Mouse (Mus musculus) 3T3-L1 (cell line): ENCODE data around the gene Gm20388.

Experiments
- DNase-seq: peaks from one replicate; pipeline ENCODE4 v3.0.0-alpha.2; 2015; ENCODE audit warnings: low read depth, low spot score

Gene Gm20388

DNA sequence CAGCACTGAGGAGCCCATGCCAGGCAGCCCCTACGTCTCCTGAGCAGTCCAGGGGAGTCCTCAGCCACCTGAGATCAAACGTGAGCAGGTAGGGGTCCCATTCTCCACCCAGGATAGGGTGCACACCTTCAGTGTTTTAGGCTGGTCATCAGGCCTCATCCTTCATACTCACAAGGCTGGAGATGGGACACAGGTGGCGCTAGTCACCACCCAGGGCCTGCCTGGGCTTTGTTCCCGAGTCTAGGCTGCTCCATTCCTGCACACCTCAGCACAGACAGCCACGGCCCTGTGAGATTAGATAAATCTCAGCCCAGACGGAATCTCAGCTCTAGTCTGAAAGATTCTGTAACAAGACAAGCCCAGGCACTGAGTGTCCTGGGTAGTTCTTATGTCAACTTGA lies 1993.3 kb downstream of the Gm20388 start:
- DNase-seq, result no peak

- no peak for DNase-seq
Measured at GRCm38 (mm10) chr8:121904999-121905398, 1994.4 kb downstream of the Gm20388 start.

DNA sequence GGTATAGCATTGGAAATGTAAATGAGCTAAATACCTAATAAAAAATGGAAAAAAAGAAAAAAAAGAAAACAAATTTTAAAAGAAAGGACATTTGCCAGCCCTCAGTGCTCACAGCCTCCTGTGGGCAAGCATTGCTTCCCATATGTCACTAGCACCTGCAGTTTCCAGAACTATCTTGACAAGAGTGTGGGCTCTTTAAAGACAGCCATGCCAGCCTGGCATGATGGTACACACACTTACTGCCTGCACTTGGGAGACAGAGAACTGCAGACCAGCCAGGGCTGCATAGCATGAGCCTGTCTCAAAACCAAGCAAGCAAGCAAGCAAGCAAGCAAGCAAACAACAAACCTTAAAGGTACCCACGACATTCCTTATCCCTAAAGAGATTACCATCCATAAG lies 1994.8 kb downstream of the Gm20388 start:
- no peak for DNase-seq

- DNase-seq, result no peak
Measured at GRCm38 (mm10) chr8:121905864-121906263, 1995.2 kb downstream of the Gm20388 start.

DNA sequence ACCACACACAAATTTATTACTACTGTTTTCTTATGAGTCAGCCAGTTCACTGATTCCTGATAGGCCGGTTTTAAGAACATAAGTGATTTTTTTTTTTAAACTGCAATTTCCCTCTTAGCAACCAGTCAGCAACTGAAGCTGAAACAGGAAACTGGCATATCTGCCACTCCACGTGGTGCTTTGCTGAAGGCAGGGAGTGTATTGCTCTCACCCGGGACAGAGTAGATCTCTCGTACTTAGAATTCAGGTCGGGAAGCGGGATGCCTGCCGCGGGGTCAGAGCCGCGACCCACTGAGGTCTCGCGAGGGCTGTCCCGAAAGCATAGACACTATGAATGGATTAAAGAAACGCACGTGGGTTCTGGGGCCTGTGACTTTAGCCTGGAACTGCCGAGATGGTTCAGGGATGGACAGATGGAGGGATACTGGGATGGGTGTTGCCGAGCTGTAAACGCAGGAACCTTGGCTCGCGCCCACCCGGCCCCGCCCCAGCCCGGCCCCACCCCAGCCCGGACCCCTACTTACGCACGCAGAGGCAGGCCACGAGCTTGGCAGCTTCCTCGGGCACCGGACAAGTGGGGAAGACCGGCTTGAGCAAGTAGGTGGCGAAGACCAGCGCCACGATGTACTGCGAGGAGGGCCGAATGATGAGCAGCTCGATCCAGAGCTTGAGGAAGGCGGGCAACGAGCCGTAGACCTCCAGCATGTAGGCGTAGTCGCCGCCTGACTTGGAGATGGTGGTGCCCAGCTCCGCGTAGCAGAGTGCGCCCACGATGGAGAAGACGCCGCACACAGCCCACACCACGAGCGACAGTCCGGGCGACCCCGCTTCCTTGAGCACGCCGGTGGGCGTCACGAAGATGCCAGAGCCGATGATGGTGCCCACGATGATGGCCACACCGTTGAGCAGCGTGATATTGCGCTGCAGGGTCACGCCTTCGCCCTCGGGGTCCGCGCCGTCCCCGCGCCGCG lies 1996.2 kb downstream of the Gm20388 start:
- peak; percentile 84 for DNase-seq

- peak; percentile 94 for DNase-seq
Measured at GRCm38 (mm10) chr8:121907587-121908248, 1997.1 kb downstream of the Gm20388 start, which contains the start of gene Slc7a5. TSS of gene Slc7a5 (minus strand) at chr8:121907694.

GRCm38 (mm10) chr8:121908378-121909147 lies 1997.9 kb downstream of the Gm20388 start:
- DNase-seq, result no peak

- DNase-seq, result no peak
Measured at GRCm38 (mm10) chr8:121909148-121909541, 1998.5 kb downstream of the Gm20388 start.

GRCm38 (mm10) chr8:121909663-121910062 lies 1999.0 kb downstream of the Gm20388 start:
- DNase-seq, result peak; percentile 92

DNA sequence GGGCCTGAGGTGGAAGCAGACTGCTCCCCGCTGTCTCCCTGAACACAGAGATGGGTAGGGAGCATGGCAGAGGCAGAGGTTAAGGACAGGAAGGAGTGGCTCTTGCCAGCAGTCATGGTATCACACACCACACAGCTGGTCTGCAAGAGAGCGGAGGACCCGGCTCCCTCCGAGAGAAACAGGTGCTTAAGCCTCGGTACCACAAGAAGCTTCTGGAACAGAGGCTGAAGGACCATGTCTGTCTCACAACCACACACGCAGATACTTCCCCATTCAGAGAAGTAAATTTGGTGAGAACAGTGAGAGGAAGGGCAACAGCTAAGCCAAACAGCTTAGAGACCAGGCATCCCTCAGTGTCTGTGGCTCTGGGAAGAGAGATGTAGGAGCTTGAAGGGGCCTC lies 2000.8 kb downstream of the Gm20388 start:
- DNase-seq, result no peak

DNA sequence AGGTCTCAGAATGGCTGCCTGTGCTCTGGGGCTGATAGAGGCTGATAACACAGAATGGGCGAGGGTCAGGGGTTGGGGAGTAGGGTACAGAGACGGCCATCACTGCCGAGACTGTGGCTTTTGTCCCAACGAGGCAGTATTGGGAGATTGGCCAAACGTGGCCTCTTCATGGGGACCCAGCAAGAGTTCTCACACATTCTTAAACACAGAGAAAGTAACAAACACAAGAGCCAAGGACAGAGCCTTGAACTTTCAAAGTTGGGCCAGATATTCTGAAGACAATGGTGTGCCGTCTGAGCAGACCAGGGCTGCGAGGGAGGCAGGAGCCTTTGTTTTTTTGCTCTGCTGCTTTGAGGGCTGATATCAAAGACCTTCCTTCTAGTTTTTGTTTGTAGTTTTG lies 2001.3 kb downstream of the Gm20388 start:
- DNase-seq, result no peak

DNA sequence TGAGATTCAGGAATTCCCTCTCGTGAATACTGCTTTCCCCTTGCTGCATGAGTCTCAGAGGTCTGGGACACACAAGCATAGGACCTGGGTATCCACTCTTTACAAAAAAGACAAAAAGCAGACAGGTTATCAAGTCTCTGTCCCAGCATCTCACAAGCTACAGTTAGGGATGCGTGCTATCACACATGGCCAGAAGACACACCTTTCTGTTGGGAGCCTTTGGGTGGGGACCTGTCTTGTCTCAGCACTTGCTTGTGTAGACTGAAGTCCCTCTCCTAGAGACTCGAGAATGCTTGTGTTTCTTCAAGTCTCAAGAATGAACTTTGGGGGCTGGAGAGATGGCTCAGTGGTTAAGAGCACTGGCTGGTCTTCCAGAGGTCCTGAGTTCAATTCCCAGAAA lies 2002.2 kb downstream of the Gm20388 start:
- DNase-seq, result no peak

- no peak for DNase-seq
Measured at GRCm38 (mm10) chr8:121913378-121913777, 2002.7 kb downstream of the Gm20388 start.

DNA sequence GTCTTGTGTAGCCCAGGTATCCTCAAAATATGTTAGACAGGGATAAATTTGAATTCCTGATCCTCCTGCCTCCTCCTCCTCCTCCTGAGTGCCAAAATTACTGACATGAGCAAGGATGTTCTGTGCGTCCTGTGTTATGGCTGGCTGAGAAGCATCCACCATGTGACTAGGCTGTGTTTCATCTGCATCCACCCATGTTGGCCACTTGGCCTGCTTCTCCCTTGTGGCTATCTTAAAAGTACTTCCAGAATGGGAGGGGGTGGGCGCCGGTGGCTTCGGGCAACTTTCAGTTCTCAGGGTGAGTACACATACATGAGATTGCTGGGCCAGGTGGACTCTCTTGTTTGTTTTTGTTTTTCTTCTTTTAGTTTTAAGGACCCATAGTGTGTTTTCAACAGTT lies 2008.5 kb downstream of the Gm20388 start:
- no peak for DNase-seq

- DNase-seq, result peak; percentile 85
Measured at GRCm38 (mm10) chr8:121919731-121920130, 2009.1 kb downstream of the Gm20388 start.

DNA sequence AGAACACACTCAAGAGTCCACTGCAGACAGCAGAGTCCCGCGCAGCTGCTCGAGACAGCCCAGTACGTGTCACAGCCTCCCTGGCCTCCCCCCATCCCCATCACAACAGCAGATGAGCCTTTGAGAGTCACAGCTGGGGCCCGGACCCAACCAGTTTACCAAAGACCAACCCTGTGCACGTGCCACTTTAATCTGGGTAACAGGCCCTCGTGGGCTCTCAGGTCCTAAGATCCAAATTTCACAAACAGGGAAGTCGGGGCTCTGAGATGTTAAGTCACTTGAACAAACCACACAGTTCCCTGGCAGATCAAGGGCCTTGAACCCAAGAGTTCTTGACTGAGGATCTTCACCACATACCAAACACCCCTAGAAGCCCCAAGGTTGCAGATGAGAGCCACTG lies 2010.9 kb downstream of the Gm20388 start:
- no peak for DNase-seq

DNA sequence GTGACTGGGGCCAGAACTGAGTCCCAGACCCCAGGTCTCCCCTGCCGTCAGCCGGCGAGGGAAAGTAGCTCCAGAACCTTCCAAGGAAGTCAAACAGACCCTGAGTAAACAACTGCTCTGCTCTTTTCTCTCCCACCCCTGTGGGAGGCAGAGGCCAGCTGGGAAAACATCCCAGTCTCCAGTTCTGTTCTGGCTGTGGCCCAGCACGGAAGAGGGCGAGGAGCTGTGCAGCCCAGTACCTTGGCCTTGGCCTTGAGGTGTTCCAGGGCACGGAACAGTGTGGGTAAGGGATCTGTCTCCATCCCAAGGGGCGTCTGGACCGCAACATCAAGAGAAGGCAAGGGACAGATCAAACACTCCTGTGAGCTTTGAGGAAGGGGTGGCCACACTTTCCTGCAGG lies 2011.5 kb downstream of the Gm20388 start:
- DNase-seq, result no peak

GRCm38 (mm10) chr8:121924681-121925080 lies 2014.0 kb downstream of the Gm20388 start:
- no peak for DNase-seq

- peak; percentile 94 for DNase-seq
Measured at GRCm38 (mm10) chr8:121925624-121926023, 2015.0 kb downstream of the Gm20388 start.

- peak; percentile 55 for DNase-seq
Measured at GRCm38 (mm10) chr8:121926266-121926665, 2015.6 kb downstream of the Gm20388 start.

DNA sequence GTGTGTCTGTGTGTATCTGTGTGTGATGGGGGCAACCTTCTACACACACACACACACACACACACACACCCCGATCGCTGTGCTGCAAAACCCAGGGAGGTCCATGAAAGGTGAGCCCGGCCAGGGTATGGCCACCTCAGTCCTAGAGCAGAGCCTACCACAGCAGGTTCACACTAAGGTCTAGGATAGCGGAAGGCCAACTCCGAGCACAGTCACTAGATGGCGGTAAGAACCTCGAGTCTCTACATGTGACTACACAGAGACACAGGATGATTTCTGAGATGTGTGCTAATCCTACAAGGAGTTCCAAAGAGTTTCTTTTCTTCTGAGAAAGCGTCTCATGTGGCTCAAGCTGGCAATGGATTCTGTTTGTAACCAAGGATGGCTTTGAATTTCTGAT lies 2016.7 kb downstream of the Gm20388 start:
- DNase-seq, result peak; percentile 87

DNA sequence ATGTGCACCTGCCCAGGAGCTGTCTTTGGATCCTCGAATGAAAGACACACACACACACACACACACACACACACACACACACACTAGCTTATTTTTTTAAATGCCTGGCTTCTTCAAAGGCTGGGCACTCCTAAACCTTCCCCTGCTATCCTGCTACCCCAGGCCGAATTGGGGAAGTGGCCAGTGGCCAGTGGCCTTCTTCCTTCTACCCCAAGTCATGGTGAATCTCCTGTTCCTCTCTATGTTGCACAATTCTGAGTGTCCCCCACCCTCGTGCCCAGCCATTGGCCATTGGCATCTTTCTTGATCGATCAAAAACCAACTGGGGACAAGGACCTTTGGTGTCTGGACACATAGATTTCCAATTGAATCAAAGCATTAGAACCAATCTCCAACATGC lies 2019.4 kb downstream of the Gm20388 start:
- DNase-seq, result no peak
